Mouse (Mus musculus): Measurements from ENCODE around the gene Raver1. TPM values are rescaled to one million over a fixed set of nuclear protein-coding genes. Genes with fewer than 3 reads are reported as not detected.
A peak's percentile ranks its signal among the peaks of the same experiment; 100 is the strongest.

Gene Raver1
- polyA plus RNA-seq, 1 experiment from 2014 or later, result 53.6 TPM

- Histone ChIP-seq H3K4me2 (no peak overlapping the region), H3K9ac (ENCODE audit: low read depth, low read length) (no peak overlapping the region), H3K4me1 (ENCODE audit: control insufficient read depth, insufficient read depth, low read length) (peaks cover 3% of the 10 kb centered on the region; the same call in 1 of the 2 replicates), H3K27me3 (ENCODE audit: control insufficient read depth, insufficient read depth, low read length) (no peaks in the 10 kb centered on the region), H3K36me3 (ENCODE audit: control insufficient read depth, insufficient read depth, low read length) (no peaks in the 10 kb centered on the region), H3K4me3 (ENCODE audit: low read depth, low read length) (no peak overlapping the region), H3K9me3 (replicated peaks; ENCODE audit: control insufficient read depth, low read length) (no peaks in the 10 kb centered on the region), H3K27ac (ENCODE audit: low read depth, low read length) (no peak overlapping the region)
- ATAC-seq (replicated peaks; ENCODE audit: insufficient number of reproducible peaks, low FRiP score, low TSS enrichment), result no peak
- WGBS (ENCODE audit: insufficient replicate concordance), result 97% methylated on average over 4 of the region's 4 CpGs
Observed at GRCm38 (mm10) chr9:21095958-21096357, 4.2 kb upstream of the Raver1 start.

- H3K36me3 ChIP-seq (ENCODE audit: control insufficient read depth, insufficient read depth, low read length), result peaks cover 9% of the 10 kb centered on the region
- H3K9ac ChIP-seq (ENCODE audit: low read depth, low read length), result no peak overlapping the region
- peaks cover 14% of the 10 kb centered on the region for H3K4me1 ChIP-seq (ENCODE audit: control insufficient read depth, insufficient read depth, low read length)
- no peak overlapping the region for H3K4me2 ChIP-seq
- no peaks in the 10 kb centered on the region for H3K9me3 ChIP-seq (replicated peaks; ENCODE audit: control insufficient read depth, low read length)
- no peaks in the 10 kb centered on the region for H3K27me3 ChIP-seq (ENCODE audit: control insufficient read depth, insufficient read depth, low read length)
- WGBS (ENCODE audit: insufficient replicate concordance), result 89% methylated on average over 9 of the region's 9 CpGs
- H3K4me3 ChIP-seq (ENCODE audit: low read depth, low read length), result no peak overlapping the region
- H3K27ac ChIP-seq (ENCODE audit: low read depth, low read length), result no peak overlapping the region
- ATAC-seq (replicated peaks; ENCODE audit: insufficient number of reproducible peaks, low FRiP score, low TSS enrichment), result no peak
Observed at GRCm38 (mm10) chr9:21093423-21093822, 1.6 kb upstream of the Raver1 start.

- peaks cover 14% of the 10 kb centered on the region for H3K4me1 ChIP-seq (ENCODE audit: control insufficient read depth, insufficient read depth, low read length)
- no peaks in the 10 kb centered on the region for H3K27me3 ChIP-seq (ENCODE audit: control insufficient read depth, insufficient read depth, low read length)
- ATAC-seq (replicated peaks; ENCODE audit: insufficient number of reproducible peaks, low FRiP score, low TSS enrichment), result no peak
- peak overlapping the region; percentile 81 for H3K4me3 ChIP-seq (ENCODE audit: low read depth, low read length)
- peak overlapping the region; percentile 80 for H3K4me2 ChIP-seq
- peaks cover 18% of the 10 kb centered on the region for H3K36me3 ChIP-seq (ENCODE audit: control insufficient read depth, insufficient read depth, low read length)
- peak overlapping the region; percentile 92 for H3K27ac ChIP-seq (ENCODE audit: low read depth, low read length)
- no peaks in the 10 kb centered on the region for H3K9me3 ChIP-seq (replicated peaks; ENCODE audit: control insufficient read depth, low read length)
- H3K9ac ChIP-seq (ENCODE audit: low read depth, low read length), result peak overlapping the region; percentile 92
- WGBS (ENCODE audit: insufficient replicate concordance), result 3% methylated on average over 24 of the region's 24 CpGs
Observed at GRCm38 (mm10) chr9:21090972-21091706, 669 bp downstream of the Raver1 start.

GRCm38 (mm10) chr9:21090537-21090936 lies 1.3 kb downstream of the Raver1 start:
- Histone ChIP-seq H3K36me3 (ENCODE audit: control insufficient read depth, insufficient read depth, low read length) (peaks cover 24% of the 10 kb centered on the region), H3K27ac (ENCODE audit: low read depth, low read length) (no peak overlapping the region), H3K27me3 (ENCODE audit: control insufficient read depth, insufficient read depth, low read length) (no peaks in the 10 kb centered on the region), H3K4me3 (ENCODE audit: low read depth, low read length) (peak overlapping the region; percentile 81), H3K9ac (ENCODE audit: low read depth, low read length) (peak overlapping the region; percentile 92), H3K9me3 (replicated peaks; ENCODE audit: control insufficient read depth, low read length) (no peaks in the 10 kb centered on the region), H3K4me2 (peak overlapping the region; percentile 80), H3K4me1 (ENCODE audit: control insufficient read depth, insufficient read depth, low read length) (peaks cover 14% of the 10 kb centered on the region)
- no peak for ATAC-seq (replicated peaks; ENCODE audit: insufficient number of reproducible peaks, low FRiP score, low TSS enrichment)
- 100% methylated on average over 1 of the region's 1 CpGs for WGBS (ENCODE audit: insufficient replicate concordance)

- Histone ChIP-seq H3K9ac (ENCODE audit: low read depth, low read length) (no peak overlapping the region), H3K27ac (ENCODE audit: low read depth, low read length) (no peak overlapping the region), H3K27me3 (ENCODE audit: control insufficient read depth, insufficient read depth, low read length) (no peaks in the 10 kb centered on the region), H3K36me3 (ENCODE audit: control insufficient read depth, insufficient read depth, low read length) (peaks cover 72% of the 10 kb centered on the region), H3K4me2 (no peak overlapping the region), H3K4me3 (ENCODE audit: low read depth, low read length) (no peak overlapping the region), H3K9me3 (replicated peaks; ENCODE audit: control insufficient read depth, low read length) (no peaks in the 10 kb centered on the region), H3K4me1 (ENCODE audit: control insufficient read depth, insufficient read depth, low read length) (no peaks in the 10 kb centered on the region)
- 83% methylated on average over 3 of the region's 3 CpGs for WGBS (ENCODE audit: insufficient replicate concordance)
- ATAC-seq (replicated peaks; ENCODE audit: insufficient number of reproducible peaks, low FRiP score, low TSS enrichment), result no peak
Observed at GRCm38 (mm10) chr9:21083324-21083723, 8.5 kb downstream of the Raver1 start.

- Histone ChIP-seq H3K4me3 (ENCODE audit: low read depth, low read length) (no peak overlapping the region), H3K36me3 (ENCODE audit: control insufficient read depth, insufficient read depth, low read length) (peaks cover 79% of the 10 kb centered on the region), H3K27me3 (ENCODE audit: control insufficient read depth, insufficient read depth, low read length) (no peaks in the 10 kb centered on the region), H3K4me2 (no peak overlapping the region), H3K4me1 (ENCODE audit: control insufficient read depth, insufficient read depth, low read length) (no peaks in the 10 kb centered on the region), H3K9ac (ENCODE audit: low read depth, low read length) (no peak overlapping the region), H3K27ac (ENCODE audit: low read depth, low read length) (no peak overlapping the region), H3K9me3 (replicated peaks; ENCODE audit: control insufficient read depth, low read length) (no peaks in the 10 kb centered on the region)
- ATAC-seq (replicated peaks; ENCODE audit: insufficient number of reproducible peaks, low FRiP score, low TSS enrichment), result no peak
- 87% methylated on average over 9 of the region's 9 CpGs for WGBS (ENCODE audit: insufficient replicate concordance)
Observed at GRCm38 (mm10) chr9:21081127-21081526, 10.7 kb downstream of the Raver1 start.

- Histone ChIP-seq H3K9ac (ENCODE audit: low read depth, low read length) (no peak overlapping the region), H3K27ac (ENCODE audit: low read depth, low read length) (no peak overlapping the region), H3K4me3 (ENCODE audit: low read depth, low read length) (no peak overlapping the region), H3K4me1 (ENCODE audit: control insufficient read depth, insufficient read depth, low read length) (peaks cover 7% of the 10 kb centered on the region; the same call in 1 of the 2 replicates), H3K9me3 (replicated peaks; ENCODE audit: control insufficient read depth, low read length) (no peaks in the 10 kb centered on the region), H3K27me3 (ENCODE audit: control insufficient read depth, insufficient read depth, low read length) (no peaks in the 10 kb centered on the region), H3K4me2 (no peak overlapping the region), H3K36me3 (ENCODE audit: control insufficient read depth, insufficient read depth, low read length) (peaks cover 50% of the 10 kb centered on the region)
- 91% methylated on average over 3 of the region's 3 CpGs for WGBS (ENCODE audit: insufficient replicate concordance)
- ATAC-seq (replicated peaks; ENCODE audit: insufficient number of reproducible peaks, low FRiP score, low TSS enrichment), result no peak
Observed at GRCm38 (mm10) chr9:21075625-21076024, 16.2 kb downstream of the Raver1 start.

GRCm38 (mm10) chr9:21074173-21074572 lies 17.6 kb downstream of the Raver1 start:
- Histone ChIP-seq H3K4me2 (no peak overlapping the region), H3K4me3 (ENCODE audit: low read depth, low read length) (no peak overlapping the region; the same call in 1 of the 2 replicates), H3K36me3 (ENCODE audit: control insufficient read depth, insufficient read depth, low read length) (peaks cover 36% of the 10 kb centered on the region), H3K9ac (ENCODE audit: low read depth, low read length) (no peak overlapping the region), H3K27me3 (ENCODE audit: control insufficient read depth, insufficient read depth, low read length) (no peaks in the 10 kb centered on the region), H3K9me3 (replicated peaks; ENCODE audit: control insufficient read depth, low read length) (no peaks in the 10 kb centered on the region), H3K4me1 (ENCODE audit: control insufficient read depth, insufficient read depth, low read length) (peaks cover 7% of the 10 kb centered on the region; the same call in 1 of the 2 replicates), H3K27ac (ENCODE audit: low read depth, low read length) (no peak overlapping the region)
- ATAC-seq (replicated peaks; ENCODE audit: insufficient number of reproducible peaks, low FRiP score, low TSS enrichment), result no peak
- WGBS (ENCODE audit: insufficient replicate concordance), result 85% methylated on average over 1 of the region's 1 CpGs

Measured in heart, embryonic 11.5 days (tissue).